ENCODE assay signal across 8 mouse cellular contexts in genomic region chr8:95678024-95678611, GRCm38 (mm10). TPM values are rescaled to one million over a fixed set of nuclear protein-coding genes. Genes with fewer than 3 reads are reported as not detected.
DNase-seq lines count a peak whose midpoint lies in the region; ATAC-seq and TF ChIP-seq lines count a peak whose summit lies in the region.

No protein-coding gene starts in this region.

- no peak for TF ChIP-seq CTCF in heart, adult 2 months (IDR thresholded peaks at IDR 0.05)
- TF ChIP-seq CTCF in CH12.LX (conservative IDR thresholded peaks at IDR 0.05 in 1 of 2, IDR thresholded peaks at IDR 0.05 in 1 of 2; ENCODE audit: low read depth in 2 of 2, low read length in 2 of 2), result no peak

- ATAC-seq in liver, embryonic 12.5 days, result no peak
- no peak for ATAC-seq in megakaryocyte-erythroid progenitor cell, adult 5-6 weeks (replicated peaks; ENCODE audit: low FRiP score, low TSS enrichment, poor library complexity, severe bottlenecking)

- intact Hi-C loops in heart, adult 2 months (cut with DNase I), result no loop called here
- intact Hi-C loops in heart, postnatal 14 days (cut with DNase I), result no loop called here

- dilution Hi-C loops in CH12.LX (cut with MboI; ENCODE audit: extremely low pct_ligation_motif_present, extremely low pct_unique_long_range_greater_than_20kb, low sequenced_read_pairs), result no loop called here

- no peak for TF ChIP-seq POLR2A in heart, adult 2 months (IDR thresholded peaks at IDR 0.05; ENCODE audit: insufficient read depth, low read depth, low read length)
- no peak for TF ChIP-seq POLR2A in CH12.LX (IDR thresholded peaks at IDR 0.05; ENCODE audit: low read depth, low read length)

- H3K4me1 ChIP-seq in heart, adult 2 months (ENCODE audit: control insufficient read depth, insufficient read depth, low read length), result no peaks in the 10 kb centered on the region
- H3K4me1 ChIP-seq in CH12.LX (ENCODE audit: control insufficient read depth in 1 of 2, insufficient read depth in 2 of 2), result peaks cover 8 to 21% of the 10 kb centered on the region in 2 experiments
- H3K4me1 ChIP-seq in liver, embryonic 12.5 days, result peaks cover 4% of the 10 kb centered on the region

- H3K27ac ChIP-seq in heart, adult 2 months, result no peak overlapping the region
- H3K27ac ChIP-seq in CH12.LX (ENCODE audit: insufficient read depth, low read depth), result no peak overlapping the region
- no peak overlapping the region for H3K27ac ChIP-seq in liver, embryonic 12.5 days

- peak overlapping the region; percentile 92 for H3K4me2 ChIP-seq in CH12.LX (ENCODE audit: insufficient read depth, low read depth, poor library complexity, severe bottlenecking)
- peak overlapping the region; percentile 72 for H3K4me2 ChIP-seq in liver, embryonic 12.5 days

- under 1% methylated on average over 56 of the region's 70 CpGs for WGBS in heart, adult 2 months
- 3% methylated on average over 54 of the region's 70 CpGs for WGBS in liver, embryonic 12.5 days (ENCODE audit: insufficient replicate concordance)

- H3K9ac ChIP-seq in heart, adult 2 months (ENCODE audit: low read depth, low read length), result peak overlapping the region; percentile 40
- peak overlapping the region; percentile 41; the same call in 1 of the 2 replicates for H3K9ac ChIP-seq in CH12.LX (ENCODE audit: insufficient read depth, low read depth)
- H3K9ac ChIP-seq in liver, embryonic 12.5 days, result no peak overlapping the region

- H3K36me3 ChIP-seq in heart, adult 2 months (ENCODE audit: control insufficient read depth, insufficient read depth, low read length), result no peaks in the 10 kb centered on the region
- no peaks in the 10 kb centered on the region for H3K36me3 ChIP-seq in CH12.LX (replicated peaks in 1 of 2; ENCODE audit: control insufficient read depth in 1 of 2, insufficient read depth in 1 of 2, low read length in 1 of 2)
- no peaks in the 10 kb centered on the region for H3K36me3 ChIP-seq in liver, embryonic 12.5 days

- no peak for TF ChIP-seq EP300 in heart, adult 2 months (IDR thresholded peaks at IDR 0.05; ENCODE audit: insufficient read depth, low read depth, low read length)
- no peak for TF ChIP-seq EP300 in CH12.LX (IDR thresholded peaks at IDR 0.05; ENCODE audit: low read length)

- no peak for DNase-seq in heart, adult 2 months
- DNase-seq in heart, adult 8-10 months (ENCODE audit: low spot score), result no peak
- DNase-seq in CH12.LX (ENCODE audit: extremely low read depth), result no peak
- DNase-seq in cerebellum, adult 9-11 months, result peak; percentile 28
- DNase-seq in heart, postnatal 14 days, result peak; percentile 12 to 17
- DNase-seq in right cerebral cortex, postnatal 25 days, result peak; percentile 79

- H3K9me3 ChIP-seq in CH12.LX (replicated peaks; ENCODE audit: low read length), result no peaks in the 10 kb centered on the region
- H3K9me3 ChIP-seq in liver, embryonic 12.5 days (replicated peaks), result no peaks in the 10 kb centered on the region

- peaks cover 11% of the 10 kb centered on the region for H3K27me3 ChIP-seq in heart, adult 2 months (ENCODE audit: control insufficient read depth, insufficient read depth, low read length)
- peaks cover 46% of the 10 kb centered on the region for H3K27me3 ChIP-seq in CH12.LX (replicated peaks)
- H3K27me3 ChIP-seq in liver, embryonic 12.5 days (replicated peaks), result peaks cover 95% of the 10 kb centered on the region

- no peak for TF ChIP-seq RAD21 in CH12.LX (IDR thresholded peaks at IDR 0.05; ENCODE audit: low read depth, low read length)

- H3K79me2 ChIP-seq in heart, adult 2 months (replicated peaks; ENCODE audit: control insufficient read depth, insufficient read depth, low read length), result no peaks in the 10 kb centered on the region
- no peaks in the 10 kb centered on the region for H3K79me2 ChIP-seq in CH12.LX (replicated peaks; ENCODE audit: control insufficient read depth, extremely low read depth, insufficient read depth, poor library complexity, severe bottlenecking)

- H3K4me3 ChIP-seq in heart, adult 2 months, result peak overlapping the region; percentile 48
- H3K4me3 ChIP-seq in CH12.LX (replicated peaks in 1 of 3; ENCODE audit: low read depth in 2 of 3, low read length in 2 of 3, poor library complexity in 1 of 3), result peak overlapping the region in 2 of 3 experiments; percentile 25 to 70
- H3K4me3 ChIP-seq in liver, embryonic 12.5 days, result peak overlapping the region; percentile 48

- in situ Hi-C loops in CH12.LX (cut with MboI; ENCODE audit: low pct_ligation_motif_present, low pct_unique_long_range_greater_than_20kb, low sequenced_read_pairs), result no loop called here

TF ChIP-seq in CH12.LX, 34 proteins besides CTCF, POLR2A, EP300 and RAD21:
- TF ChIP-seq UBTF (IDR thresholded peaks at IDR 0.05; ENCODE audit: low read depth, low read length), result no peak
- no peak for TF ChIP-seq USF1 (IDR thresholded peaks at IDR 0.05; ENCODE audit: low read depth, low read length)
- no peak for TF ChIP-seq RCOR1 (conservative IDR thresholded peaks at IDR 0.05; ENCODE audit: low read depth, low read length)

RNA-seq across cellular contexts. Expression of gene Ndrg4, which starts 1.3 kb away (rescaled TPM):
- 100 to 1,000 TPM; 147 to 152 TPM for total RNA-seq in heart, adult 2 months (2021)
- polyA plus RNA-seq in heart, adult 2 months (2012; rRNA removed), result 370 and 528 TPM in 2 replicates
- total RNA-seq in heart, adult 8-10 months (2022), result 100 to 1,000 TPM; 116 to 156 (median 143) TPM
- total RNA-seq in CH12.LX (2012; rRNA removed) (1.7 and 2.1 TPM in 2 replicates), CH12.LX (2014; rRNA removed) (1.6 TPM in 2 replicates)
- 2.1 TPM in 2 replicates for polyA plus RNA-seq in CH12.LX (2012; ENCODE audit: insufficient read length, low read depth)
- total RNA-seq in heart, postnatal 14 days (2021), result 100 to 1,000 TPM; 314 to 320 TPM
- polyA plus RNA-seq in liver, embryonic 12.5 days (2016; fragmentation: Nextera tagmentation; extraction: Ambion mirVana), result 1.9 and 2.1 TPM in 2 replicates
- total RNA-seq in megakaryocyte-erythroid progenitor cell, adult 5-6 weeks (2014; fragmentation: Nextera tagmentation), result not detected in 2 replicates
- total RNA-seq in megakaryocyte-erythroid progenitor cell, adult 5-6 weeks (2017), result not detected in 2 replicates

RNA-seq across cellular contexts. Expression of gene Setd6, which starts 37.6 kb away (rescaled TPM):
- total RNA-seq in heart, adult 2 months (2021), result 10 to 100 TPM; 14.3 to 15.3 TPM
- 8.0 and 13.1 TPM in 2 replicates for polyA plus RNA-seq in heart, adult 2 months (2012; rRNA removed)
- 10 to 100 TPM; 12.6 to 15.3 (median 14.0) TPM for total RNA-seq in heart, adult 8-10 months (2022)
- total RNA-seq in CH12.LX (2012; rRNA removed) (29.6 and 31.0 TPM in 2 replicates), CH12.LX (2014; rRNA removed) (25.6 and 29.7 TPM in 2 replicates)
- polyA plus RNA-seq in CH12.LX (2012; ENCODE audit: insufficient read length, low read depth), result 50.6 and 61.3 TPM in 2 replicates
- total RNA-seq in heart, postnatal 14 days (2021), result 10 to 100 TPM in 1 of 2 experiments, 1 to 10 TPM in 1; 8.5 to 11.6 TPM
- polyA plus RNA-seq in liver, embryonic 12.5 days (2016; fragmentation: Nextera tagmentation; extraction: Ambion mirVana), result 29.8 and 32.7 TPM in 2 replicates
- 26.9 and 57.7 TPM in 2 replicates for total RNA-seq in megakaryocyte-erythroid progenitor cell, adult 5-6 weeks (2014; fragmentation: Nextera tagmentation)
- total RNA-seq in megakaryocyte-erythroid progenitor cell, adult 5-6 weeks (2017), result 57.6 and 126 TPM in 2 replicates

RNA-seq across cellular contexts. Expression of gene Gins3, which starts 44.9 kb away (rescaled TPM):
- 1 to 10 TPM; 1.2 to 1.3 TPM for total RNA-seq in heart, adult 2 months (2021)
- 0.47 and 0.94 TPM in 2 replicates for polyA plus RNA-seq in heart, adult 2 months (2012; rRNA removed)
- total RNA-seq in heart, adult 8-10 months (2022), result 1 to 10 TPM in 3 of 4 experiments, under 1 TPM in 1; 0.71 to 1.9 (median 1.3) TPM
- total RNA-seq in CH12.LX (2012; rRNA removed), result 10.4 and 13.9 TPM in 2 replicates
- total RNA-seq in CH12.LX (2014; rRNA removed), result 18.0 and 19.4 TPM in 2 replicates
- polyA plus RNA-seq in CH12.LX (2012; ENCODE audit: insufficient read length, low read depth), result 14.2 and 15.8 TPM in 2 replicates
- total RNA-seq in heart, postnatal 14 days (2021), result 1 to 10 TPM; 1.2 to 1.6 TPM
- polyA plus RNA-seq in liver, embryonic 12.5 days (2016; fragmentation: Nextera tagmentation; extraction: Ambion mirVana), result 13.8 and 14.1 TPM in 2 replicates
- 21.2 and 21.6 TPM in 2 replicates for total RNA-seq in megakaryocyte-erythroid progenitor cell, adult 5-6 weeks (2014; fragmentation: Nextera tagmentation)
- total RNA-seq in megakaryocyte-erythroid progenitor cell, adult 5-6 weeks (2017), result 10.7 and 24.0 TPM in 2 replicates

Comparison
In these comparisons a context has a peak if more than half of its experiments do, and no peak if none do; other contexts are left out.
1. DNase-seq: peak in cerebellum, adult 9-11 months (single experiment), heart, postnatal 14 days (2 of 2) and right cerebral cortex, postnatal 25 days (single experiment); none in heart, adult 2 months (0 of 2), heart, adult 8-10 months (single experiment) and CH12.LX (single experiment).
2. RNA of gene Ndrg4, which starts 1.3 kb away (total RNA-seq): 314 to 320 TPM in heart, postnatal 14 days, 116 to 156 TPM in heart, adult 8-10 months and 147 to 152 TPM in heart, adult 2 months; 1.6 to 2.1 TPM in CH12.LX and not detected in megakaryocyte-erythroid progenitor cell, adult 5-6 weeks; every median in the first group is over 10 times any median in the second.
3. Peak in every context shown above with its lines, with median percentiles within 50 percentile points of each other: H3K4me3 ChIP-seq.